Mouse (Mus musculus): ENCODE results near the gene Dgcr8.

Dgcr8 gene

GRCm38 (mm10) chr16:18220856-18221542, 68.0 kb downstream of the Dgcr8 start:
- no peak for DNase-seq (ENCODE audit: low spot score)

GRCm38 (mm10) chr16:18220001-18220400, 69.0 kb downstream of the Dgcr8 start:
- peak; percentile 42 for DNase-seq (ENCODE audit: low spot score)

GRCm38 (mm10) chr16:18218580-18218996, 70.5 kb downstream of the Dgcr8 start:
- DNase-seq (ENCODE audit: low spot score): no peak

GRCm38 (mm10) chr16:18217579-18217978, 71.5 kb downstream of the Dgcr8 start, which contains the start of gene Ccdc188:
TSS of gene Ccdc188 (plus strand) at chr16:18217879.
- no peak for DNase-seq (ENCODE audit: low spot score)

- no peak for DNase-seq (ENCODE audit: low spot score)
These were observed 74.2 kb downstream of the Dgcr8 start for GRCm38 (mm10) chr16:18214858-18215257.

- peak; percentile 95 for DNase-seq (ENCODE audit: low spot score)
These were observed 75.4 kb downstream of the Dgcr8 start for GRCm38 (mm10) chr16:18213689-18214088.

GRCm38 (mm10) chr16:18211417-18212171, 77.5 kb downstream of the Dgcr8 start:
- DNase-seq (ENCODE audit: low spot score): peak; percentile 88

- peak; percentile 81 for DNase-seq (ENCODE audit: low spot score)
These were observed 78.2 kb downstream of the Dgcr8 start for GRCm38 (mm10) chr16:18210701-18211416.

Measured in embryo, embryonic 10.5 days (tissue).